Mouse (Mus musculus): ENCODE data around the gene Adam11. TPM values are rescaled to one million over a fixed set of nuclear protein-coding genes. Genes with fewer than 3 reads are reported as not detected.
A peak's percentile ranks its signal among the peaks of the same experiment; 100 is the strongest.

The Adam11 gene
- total RNA-seq, 4 experiments from 2014 or later, result 4.4 to 6.8 (median 6.0) TPM

- DNase-seq (ENCODE audit: low spot score), result no peak
Observed at GRCm38 (mm10) chr11:102753591-102754324, 7.5 kb upstream of the Adam11 start.

GRCm38 (mm10) chr11:102754416-102754815 is 6.8 kb upstream of the Adam11 start:
- no peak for DNase-seq (ENCODE audit: low spot score)

GRCm38 (mm10) chr11:102755391-102755790 is 5.8 kb upstream of the Adam11 start:
- DNase-seq (ENCODE audit: low spot score), result no peak

- DNase-seq (ENCODE audit: low spot score), result no peak
Observed at GRCm38 (mm10) chr11:102758977-102759376, 2.3 kb upstream of the Adam11 start.

GRCm38 (mm10) chr11:102760805-102761308 is 382 bp upstream of the Adam11 start:
- no peak for DNase-seq (ENCODE audit: low spot score)

GRCm38 (mm10) chr11:102762248-102762647 is 1.0 kb downstream of the Adam11 start:
- DNase-seq (ENCODE audit: low spot score), result no peak

GRCm38 (mm10) chr11:102763009-102763767 is 1.9 kb downstream of the Adam11 start:
- no peak for DNase-seq (ENCODE audit: low spot score)

- DNase-seq (ENCODE audit: low spot score), result no peak
Observed at GRCm38 (mm10) chr11:102765416-102765815, 4.2 kb downstream of the Adam11 start.

GRCm38 (mm10) chr11:102767055-102767670 is 5.9 kb downstream of the Adam11 start:
- DNase-seq (ENCODE audit: low spot score), result no peak

- DNase-seq (ENCODE audit: low spot score), result no peak
Observed at GRCm38 (mm10) chr11:102769141-102769540, 7.9 kb downstream of the Adam11 start.

- no peak for DNase-seq (ENCODE audit: low spot score)
Observed at GRCm38 (mm10) chr11:102769993-102770661, 8.9 kb downstream of the Adam11 start.

- no peak for DNase-seq (ENCODE audit: low spot score)
Observed at GRCm38 (mm10) chr11:102770662-102771435, 9.6 kb downstream of the Adam11 start.

GRCm38 (mm10) chr11:102771916-102772714 is 10.9 kb downstream of the Adam11 start:
- DNase-seq (ENCODE audit: low spot score), result no peak

- no peak for DNase-seq (ENCODE audit: low spot score)
Observed at GRCm38 (mm10) chr11:102772771-102773700, 11.8 kb downstream of the Adam11 start.

GRCm38 (mm10) chr11:102773713-102774611 is 12.7 kb downstream of the Adam11 start:
- DNase-seq (ENCODE audit: low spot score), result peak; percentile 85

GRCm38 (mm10) chr11:102774621-102775141 is 13.4 kb downstream of the Adam11 start:
- DNase-seq (ENCODE audit: low spot score), result peak; percentile 81

GRCm38 (mm10) chr11:102777598-102777997 is 16.4 kb downstream of the Adam11 start:
- DNase-seq (ENCODE audit: low spot score), result peak; percentile 83

GRCm38 (mm10) chr11:102778165-102778564 is 16.9 kb downstream of the Adam11 start:
- DNase-seq (ENCODE audit: low spot score), result no peak
